Mouse (Mus musculus): ENCODE data around the gene Lrrc7. TPM values are rescaled to one million over a fixed set of nuclear protein-coding genes. Genes with fewer than 3 reads are reported as not detected.

Lrrc7 gene
- polyA plus RNA-seq, 1 experiment: not detected

- TF ChIP-seq POLR2A (IDR thresholded peaks at IDR 0.05; ENCODE audit: low read depth, low read length) (no peak), CTCF (IDR thresholded peaks at IDR 0.05; ENCODE audit: extremely low read depth, insufficient read length, insufficient replicate concordance, low read depth, low read length) (no peak)
- 67% methylated on average over 10 of the region's 10 CpGs for WGBS
- Histone ChIP-seq H3K4me3 (ENCODE audit: low read depth, low read length) (no peak overlapping the region), H3K4me1 (ENCODE audit: control insufficient read depth, insufficient read depth, insufficient read length, low read length) (no peaks in the 10 kb centered on the region), H3K27ac (ENCODE audit: insufficient read depth, low read depth, low read length) (no peak overlapping the region), H3K27me3 (ENCODE audit: control insufficient read depth, insufficient read depth, low read length) (no peaks in the 10 kb centered on the region), H3K36me3 (ENCODE audit: control insufficient read depth, insufficient read depth, low read length) (no peaks in the 10 kb centered on the region)
These were observed 386.9 kb downstream of the Lrrc7 start for GRCm38 (mm10) chr3:158174880-158175735.

GRCm38 (mm10) chr3:158169180-158169579 lies 392.8 kb downstream of the Lrrc7 start:
- Histone ChIP-seq H3K4me3 (ENCODE audit: low read depth, low read length) (no peak overlapping the region), H3K36me3 (ENCODE audit: control insufficient read depth, insufficient read depth, low read length) (no peaks in the 10 kb centered on the region), H3K27me3 (ENCODE audit: control insufficient read depth, insufficient read depth, low read length) (no peaks in the 10 kb centered on the region), H3K27ac (ENCODE audit: insufficient read depth, low read depth, low read length) (no peak overlapping the region), H3K4me1 (ENCODE audit: control insufficient read depth, insufficient read depth, insufficient read length, low read length) (no peaks in the 10 kb centered on the region)
- 94% methylated on average over 8 of the region's 8 CpGs for WGBS
- TF ChIP-seq POLR2A (IDR thresholded peaks at IDR 0.05; ENCODE audit: low read depth, low read length): no peak

GRCm38 (mm10) chr3:158168454-158168853 lies 393.6 kb downstream of the Lrrc7 start:
- no peak overlapping the region for H3K27ac ChIP-seq (ENCODE audit: insufficient read depth, low read depth, low read length)
- H3K36me3 ChIP-seq (ENCODE audit: control insufficient read depth, insufficient read depth, low read length): no peaks in the 10 kb centered on the region
- TF ChIP-seq POLR2A (IDR thresholded peaks at IDR 0.05; ENCODE audit: low read depth, low read length): no peak
- TF ChIP-seq CTCF (IDR thresholded peaks at IDR 0.05; ENCODE audit: extremely low read depth, insufficient read length, insufficient replicate concordance, low read depth, low read length): no peak
- no peaks in the 10 kb centered on the region for H3K27me3 ChIP-seq (ENCODE audit: control insufficient read depth, insufficient read depth, low read length)
- H3K4me3 ChIP-seq (ENCODE audit: low read depth, low read length): no peak overlapping the region
- no peaks in the 10 kb centered on the region for H3K4me1 ChIP-seq (ENCODE audit: control insufficient read depth, insufficient read depth, insufficient read length, low read length)
- WGBS: 91% methylated on average over 4 of the region's 4 CpGs

- Histone ChIP-seq H3K27ac (ENCODE audit: insufficient read depth, low read depth, low read length) (no peak overlapping the region), H3K27me3 (ENCODE audit: control insufficient read depth, insufficient read depth, low read length) (no peaks in the 10 kb centered on the region), H3K36me3 (ENCODE audit: control insufficient read depth, insufficient read depth, low read length) (no peaks in the 10 kb centered on the region), H3K4me1 (ENCODE audit: control insufficient read depth, insufficient read depth, insufficient read length, low read length) (no peaks in the 10 kb centered on the region), H3K4me3 (ENCODE audit: low read depth, low read length) (no peak overlapping the region)
- TF ChIP-seq CTCF (IDR thresholded peaks at IDR 0.05; ENCODE audit: extremely low read depth, insufficient read length, insufficient replicate concordance, low read depth, low read length) (no peak), POLR2A (IDR thresholded peaks at IDR 0.05; ENCODE audit: low read depth, low read length) (no peak)
These were observed 397.0 kb downstream of the Lrrc7 start for GRCm38 (mm10) chr3:158165004-158165403.

- H3K4me3 ChIP-seq (ENCODE audit: low read depth, low read length): no peak overlapping the region
- no peak for TF ChIP-seq POLR2A (IDR thresholded peaks at IDR 0.05; ENCODE audit: low read depth, low read length)
- TF ChIP-seq CTCF (IDR thresholded peaks at IDR 0.05; ENCODE audit: extremely low read depth, insufficient read length, insufficient replicate concordance, low read depth, low read length): no peak
- 77% methylated on average over 5 of the region's 5 CpGs for WGBS
- H3K36me3 ChIP-seq (ENCODE audit: control insufficient read depth, insufficient read depth, low read length): no peaks in the 10 kb centered on the region
- no peaks in the 10 kb centered on the region for H3K4me1 ChIP-seq (ENCODE audit: control insufficient read depth, insufficient read depth, insufficient read length, low read length)
- H3K27me3 ChIP-seq (ENCODE audit: control insufficient read depth, insufficient read depth, low read length): no peaks in the 10 kb centered on the region
- H3K27ac ChIP-seq (ENCODE audit: insufficient read depth, low read depth, low read length): no peak overlapping the region
These were observed 397.6 kb downstream of the Lrrc7 start for GRCm38 (mm10) chr3:158164452-158164851.

- no peaks in the 10 kb centered on the region for H3K4me1 ChIP-seq (ENCODE audit: control insufficient read depth, insufficient read depth, insufficient read length, low read length)
- H3K4me3 ChIP-seq (ENCODE audit: low read depth, low read length): no peak overlapping the region
- WGBS: 69% methylated on average over 4 of the region's 4 CpGs
- no peaks in the 10 kb centered on the region for H3K36me3 ChIP-seq (ENCODE audit: control insufficient read depth, insufficient read depth, low read length)
- no peak overlapping the region for H3K27ac ChIP-seq (ENCODE audit: insufficient read depth, low read depth, low read length)
- H3K27me3 ChIP-seq (ENCODE audit: control insufficient read depth, insufficient read depth, low read length): no peaks in the 10 kb centered on the region
- TF ChIP-seq POLR2A (IDR thresholded peaks at IDR 0.05; ENCODE audit: low read depth, low read length): no peak
- no peak for TF ChIP-seq CTCF (IDR thresholded peaks at IDR 0.05; ENCODE audit: extremely low read depth, insufficient read length, insufficient replicate concordance, low read depth, low read length)
These were observed 398.9 kb downstream of the Lrrc7 start for GRCm38 (mm10) chr3:158163127-158163526.

- Histone ChIP-seq H3K27ac (ENCODE audit: insufficient read depth, low read depth, low read length) (no peak overlapping the region), H3K4me3 (ENCODE audit: low read depth, low read length) (no peak overlapping the region), H3K4me1 (ENCODE audit: control insufficient read depth, insufficient read depth, insufficient read length, low read length) (no peaks in the 10 kb centered on the region), H3K36me3 (ENCODE audit: control insufficient read depth, insufficient read depth, low read length) (no peaks in the 10 kb centered on the region), H3K27me3 (ENCODE audit: control insufficient read depth, insufficient read depth, low read length) (no peaks in the 10 kb centered on the region)
- no peak for TF ChIP-seq POLR2A (IDR thresholded peaks at IDR 0.05; ENCODE audit: low read depth, low read length)
- TF ChIP-seq CTCF (IDR thresholded peaks at IDR 0.05; ENCODE audit: extremely low read depth, insufficient read length, insufficient replicate concordance, low read depth, low read length): no peak
- WGBS: 31% methylated on average over 1 of the region's 1 CpGs
These were observed 400.0 kb downstream of the Lrrc7 start for GRCm38 (mm10) chr3:158161924-158162490.
